In genomic region chr3:91030161-91030560, GRCm38 (mm10) we compare ENCODE assay signal across 34 mouse cellular contexts.
"Had no signal": no experiment of that assay in that cellular context is flagged by ENCODE, and none has a peak within 500 bp of the region (broad histone marks: within the 10 kb centered on the region; RNA-seq: fewer than 3 reads in every experiment).

No protein-coding gene starts in this region.

- DNase-seq: heart, postnatal 10 days; heart, postnatal 14 days; heart, postnatal 36 days; heart, postnatal 4 days; kidney, adult 11 months; kidney, adult 18-20 months; kidney, adult 2 months; kidney, adult 8-10 months; kidney, adult 9 months; kidney, postnatal 10 days; kidney, postnatal 14 days; kidney, postnatal 25 days; kidney, postnatal 36 days; kidney, postnatal 4 days; layer of hippocampus, adult 9-11 months; layer of hippocampus, postnatal 36 days had no signal

- H3K4me2 ChIP-seq: heart, embryonic 12.5 days; heart, embryonic 13.5 days; heart, embryonic 15.5 days; hindbrain, embryonic 12.5 days; hindbrain, embryonic 13.5 days; hindbrain, embryonic 14.5 days; hindbrain, embryonic 15.5 days; intestine, embryonic 15.5 days; kidney, embryonic 15.5 days had no signal

- ATAC-seq: hindbrain, embryonic 16.5 days; hindbrain, postnatal 0 days; inflammation-experienced regulatory T-cells, adult 6 months; intestine, embryonic 15.5 days; intestine, embryonic 16.5 days; intestine, postnatal 0 days had no signal

- H3K9ac ChIP-seq: heart, embryonic 12.5 days; heart, embryonic 13.5 days; heart, embryonic 15.5 days; hindbrain, embryonic 12.5 days; hindbrain, embryonic 13.5 days; hindbrain, embryonic 14.5 days; hindbrain, embryonic 15.5 days; intestine, embryonic 15.5 days; kidney, embryonic 15.5 days had no signal

- H3K4me1 ChIP-seq: heart, embryonic 12.5 days; heart, embryonic 13.5 days; heart, embryonic 15.5 days; hindbrain, embryonic 10.5 days; hindbrain, embryonic 12.5 days; hindbrain, embryonic 13.5 days; hindbrain, embryonic 15.5 days; intestine, embryonic 15.5 days; kidney, embryonic 15.5 days had no signal

- H3K27me3 ChIP-seq: heart, embryonic 12.5 days; heart, embryonic 13.5 days; heart, embryonic 15.5 days; hindbrain, embryonic 12.5 days; hindbrain, embryonic 13.5 days; hindbrain, embryonic 15.5 days; intestine, embryonic 15.5 days; kidney, embryonic 15.5 days had no signal

- H3K27ac ChIP-seq: heart, embryonic 13.5 days; heart, embryonic 15.5 days; hindbrain, embryonic 10.5 days; hindbrain, embryonic 12.5 days; hindbrain, embryonic 13.5 days; hindbrain, embryonic 14.5 days; hindbrain, embryonic 15.5 days; hindbrain, postnatal 0 days; intestine, embryonic 15.5 days; kidney, embryonic 15.5 days; kidney, postnatal 0 days; layer of hippocampus, adult 2 months; left cerebral cortex, adult 2 months had no signal

- H3K9me3 ChIP-seq: heart, embryonic 15.5 days; hindbrain, embryonic 15.5 days; intestine, embryonic 15.5 days; kidney, embryonic 15.5 days had no signal

- H3K4me3 ChIP-seq: heart, embryonic 12.5 days; heart, embryonic 13.5 days; heart, embryonic 15.5 days; hindbrain, embryonic 10.5 days; hindbrain, embryonic 12.5 days; hindbrain, embryonic 13.5 days; hindbrain, embryonic 15.5 days; intestine, embryonic 15.5 days; kidney, embryonic 15.5 days; layer of hippocampus, adult 2 months; left cerebral cortex, adult 2 months had no signal

- H3K36me3 ChIP-seq: heart, embryonic 12.5 days; heart, embryonic 13.5 days; heart, embryonic 15.5 days; hindbrain, embryonic 10.5 days; hindbrain, embryonic 12.5 days; hindbrain, embryonic 13.5 days; hindbrain, embryonic 15.5 days; intestine, embryonic 15.5 days; kidney, embryonic 15.5 days had no signal
